Mouse (Mus musculus) kidney, embryonic 16.5 days (tissue): ENCODE results near the gene Megf11. TPM values are rescaled to one million over a fixed set of nuclear protein-coding genes. Genes with fewer than 3 reads are reported as not detected.

Experiments
- ATAC-seq: fragments of 200-750 bp; cut with Nextera tagmentation; 2 replicates; pipeline ENCODE4 v1.8.0; 2017; ENCODE audit warnings: moderate TSS enrichment; ENCODE audit not compliant: low FRiP score, low TSS enrichment
- H3K27ac ChIP-seq: fragments of 300-500 bp; sonication (generic); 2 replicates; pipeline ENCODE4 v1.5.1; 2014; ENCODE audit warnings: low read length
- H3K27me3 ChIP-seq: fragments of 300-500 bp; sonication (generic); 2 replicates; pipeline ENCODE4 v1.6.1; 2014; ENCODE audit warnings: low read length, control low read depth, mixed read lengths; ENCODE audit not compliant: insufficient read depth
- H3K36me3 ChIP-seq: fragments of 300-500 bp; sonication (generic); 2 replicates; pipeline ENCODE4 v1.6.1; 2014; ENCODE audit warnings: low read length, control low read depth, mixed read lengths; ENCODE audit not compliant: insufficient read depth
- H3K4me1 ChIP-seq: fragments of 300-500 bp; sonication (generic); 2 replicates; pipeline ENCODE4 v1.6.1; 2014; ENCODE audit warnings: low read length, control low read depth, mixed read lengths; ENCODE audit not compliant: insufficient read depth
- H3K4me2 ChIP-seq: fragments of 300-500 bp; sonication (generic); replicated peaks from 2 replicates; pipeline ENCODE4 v1.6.1; 2014; ENCODE audit warnings: low read depth, low read length
- H3K4me3 ChIP-seq: fragments of 300-500 bp; sonication (generic); 2 replicates; pipeline ENCODE4 v1.5.1; 2014; ENCODE audit warnings: mild to moderate bottlenecking, low read length
- H3K9ac ChIP-seq: fragments of 300-500 bp; sonication (generic); replicated peaks from 2 replicates; pipeline ENCODE4 v1.6.1; 2014; ENCODE audit warnings: low read length
- H3K9me3 ChIP-seq: fragments of 300-500 bp; sonication (generic); 2 replicates; pipeline ENCODE4 v1.6.1; 2016; ENCODE audit warnings: low read length, control low read depth
- WGBS: fragments of 180-500 bp; shearing (Covaris S2); extraction: QIAGEN DNeasy Blood & Tissue Kit; methylation state at CpG from one replicate; pipeline ENCODE4 v1.1.7; 2014; 5-methylcytosine and 5-hydroxymethylcytosine counted together
- microRNA-seq: library from miRNA; unstranded; fragments of <30 nt; microRNA quantifications from one replicate; pipeline ENCODE4, GENCODE M21; 2016
- polyA plus RNA-seq: library from polyadenylated mRNA; unstranded; fragments of >200 nt; fragmentation: Nextera tagmentation; extraction: Ambion mirVana; gene quantifications from 2 replicates; pipeline ENCODE4 v1.2.1, GENCODE M21; 2015

The Megf11 gene
- polyA plus RNA-seq, 1 experiment from 2014 or later = 4.7 TPM

- H3K27ac ChIP-seq = no peak overlapping the region
- H3K9me3 ChIP-seq = no peaks in the 10 kb centered on the region
- WGBS = 73% methylated on average over 6 of the region's 6 CpGs
- H3K27me3 ChIP-seq = no peaks in the 10 kb centered on the region
- ATAC-seq = no peak
- H3K9ac ChIP-seq = no peak overlapping the region
- H3K4me2 ChIP-seq = no peak overlapping the region
- H3K4me3 ChIP-seq = no peak overlapping the region
- H3K4me1 ChIP-seq = no peaks in the 10 kb centered on the region
- no peaks in the 10 kb centered on the region for H3K36me3 ChIP-seq
These were observed 363.9 kb downstream of the Megf11 start for GRCm38 (mm10) chr9:64749314-64749713.

- H3K4me3 ChIP-seq = no peak overlapping the region
- 86% methylated on average over 5 of the region's 5 CpGs for WGBS
- no peak for ATAC-seq
- no peaks in the 10 kb centered on the region for H3K4me1 ChIP-seq
- no peaks in the 10 kb centered on the region for H3K9me3 ChIP-seq
- H3K36me3 ChIP-seq = no peaks in the 10 kb centered on the region
- no peak overlapping the region for H3K9ac ChIP-seq
- H3K4me2 ChIP-seq = no peak overlapping the region
- no peak overlapping the region for H3K27ac ChIP-seq
- no peaks in the 10 kb centered on the region for H3K27me3 ChIP-seq
These were observed 367.1 kb downstream of the Megf11 start for GRCm38 (mm10) chr9:64752575-64752974.

GRCm38 (mm10) chr9:64758052-64758451, 372.6 kb downstream of the Megf11 start:
- no peak for ATAC-seq
- no peak overlapping the region for H3K27ac ChIP-seq
- 78% methylated on average over 14 of the region's 14 CpGs for WGBS
- no peak overlapping the region for H3K4me2 ChIP-seq
- H3K4me3 ChIP-seq = no peak overlapping the region
- H3K9ac ChIP-seq = no peak overlapping the region
- no peaks in the 10 kb centered on the region for H3K9me3 ChIP-seq
- no peaks in the 10 kb centered on the region for H3K36me3 ChIP-seq
- no peaks in the 10 kb centered on the region for H3K4me1 ChIP-seq
- no peaks in the 10 kb centered on the region for H3K27me3 ChIP-seq

Small RNA genes within 50 kb of the gene (microRNA-seq; reads per million reads assigned to microRNA genes)
- gene Gm47308 = not detected

Other genes with a start within 250 kb of the Megf11 start
- 26.8 and 32.1 TPM in 2 replicates for gene Zwilch, start 212.5 kb upstream of the Megf11 start, polyA plus RNA-seq
- 1,111 and 1,181 TPM in 2 replicates for gene Rpl4, start 212.3 kb upstream of the Megf11 start, polyA plus RNA-seq
- gene Snapc5, start 206.4 kb upstream of the Megf11 start, polyA plus RNA-seq = 31.9 and 37.3 TPM in 2 replicates
- gene Uchl4, start 150.4 kb upstream of the Megf11 start, polyA plus RNA-seq = 2.4 and 4.5 TPM in 2 replicates
- 89.0 and 92.2 TPM in 2 replicates for gene Map2k1, start 132.0 kb upstream of the Megf11 start, polyA plus RNA-seq
- 201 and 208 TPM in 2 replicates for gene Tipin, start 104.0 kb upstream of the Megf11 start, polyA plus RNA-seq
- 23.9 and 25.9 TPM in 2 replicates for gene Dis3l, start 44.3 kb upstream of the Megf11 start, polyA plus RNA-seq